Mouse (Mus musculus) small intestine, adult 2 months (tissue): ENCODE results near the gene 4930556J24Rik.

Experiments
- CTCF ChIP-seq: fragments of 200-500 bp; IDR thresholded peaks from 2 replicates; pipeline ENCODE4 v1.5.1; 2012; ENCODE audit warnings: low read depth, mild to moderate bottlenecking, control low read depth, inconsistent platforms, low read length, moderate library complexity, mixed read lengths; ENCODE audit not compliant: insufficient replicate concordance, insufficient read length; ENCODE audit errors: extremely low read depth
- POLR2A ChIP-seq: fragments of 200-500 bp; IDR thresholded peaks from 2 replicates; pipeline ENCODE4 v1.6.1; 2012; ENCODE audit warnings: low read depth, mild to moderate bottlenecking, control low read depth, inconsistent platforms, low read length, moderate library complexity

DNA sequence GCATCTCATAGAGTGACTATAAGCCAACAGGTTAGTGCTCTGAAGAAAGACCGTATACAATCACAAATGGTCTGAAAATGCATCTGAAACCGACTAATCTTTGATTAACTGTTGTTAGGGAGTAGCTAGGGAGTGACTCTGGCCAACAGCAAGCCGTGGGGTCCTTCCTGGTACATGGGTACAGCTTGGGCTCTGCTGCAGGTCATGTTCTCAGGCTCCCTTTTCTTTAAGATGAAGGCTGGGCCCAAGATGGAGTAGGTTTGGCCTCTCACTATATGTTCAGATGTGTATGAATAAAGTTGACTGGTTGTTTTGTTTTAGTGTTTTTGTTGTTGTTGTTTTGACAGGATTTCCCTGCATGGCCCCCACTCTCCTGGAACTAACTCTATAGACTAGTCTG is 14.8 kb downstream of the 4930556J24Rik start:
- no peak for TF ChIP-seq CTCF
- TF ChIP-seq POLR2A, result no peak
